Mouse (Mus musculus) MEL (cell line): ENCODE measurements around the gene Foxo6.

Experiments
- CHD2 ChIP-seq: IDR thresholded peaks from 2 replicates; pipeline ENCODE4 v1.6.1; 2011; ENCODE audit warnings: low read length, improper control_type of control experiment
- EP300 ChIP-seq, 2 experiments: IDR thresholded peaks; 2 replicates each; pipeline ENCODE4 v1.6.1; 2011; ENCODE audit warnings: improper control_type of control experiment in 2 of 2, low read length in 2 of 2, low read depth in 1 of 2, mild to moderate bottlenecking in 1 of 2
- MAFK ChIP-seq: IDR thresholded peaks from 2 replicates; pipeline ENCODE4 v1.6.1; 2011; ENCODE audit warnings: low read depth, mild to moderate bottlenecking, low read length, improper control_type of control experiment, borderline replicate concordance
- TBP ChIP-seq: IDR thresholded peaks from 2 replicates; pipeline ENCODE4 v1.8.0; 2011; ENCODE audit warnings: low read depth, low read length, improper control_type of control experiment

DNA sequence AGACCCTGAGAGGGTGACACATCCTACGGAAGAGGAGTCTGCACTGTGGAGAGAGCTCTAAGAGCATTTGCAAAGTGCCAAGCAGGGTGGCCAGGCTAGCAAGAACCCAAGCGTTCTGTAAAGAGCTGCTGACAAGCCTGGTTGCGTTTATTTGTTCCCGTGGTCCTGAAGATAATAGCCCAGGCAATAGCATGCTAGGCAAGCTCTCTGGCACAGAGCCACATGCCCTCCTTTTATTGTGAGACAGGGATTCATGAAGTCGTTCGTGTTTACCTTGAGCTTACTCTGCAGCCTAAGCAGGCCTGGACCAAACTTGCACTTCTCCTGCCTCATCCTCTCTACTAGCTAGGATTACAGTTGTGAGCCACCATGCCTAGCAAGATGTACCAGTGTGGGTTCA lies 65.4 kb downstream of the Foxo6 start:
- TF ChIP-seq EP300 (IDR thresholded peaks at IDR 0.05; ENCODE audit: low read depth in 1 of 2, low read length in 2 of 2) (no peak), CHD2 (no peak), TBP (no peak), MAFK (no peak)
